Comparison of ENCODE assay signal across 22 mouse cellular contexts in genomic region chr9:66603907-66604306, GRCm38 (mm10). TPM values are rescaled to one million over a fixed set of nuclear protein-coding genes. Genes with fewer than 3 reads are reported as not detected.
A peak's percentile ranks its signal among the peaks of the same experiment; 100 is the strongest.
DNase-seq lines count a peak whose midpoint lies in the region; ATAC-seq and TF ChIP-seq lines count a peak whose summit lies in the region.
"Had no signal": no experiment of that assay in that cellular context is flagged by ENCODE, and none has a peak within 500 bp of the region (broad histone marks: within the 10 kb centered on the region; RNA-seq: fewer than 3 reads in every experiment).

No protein-coding gene starts in this region.

- no peaks in the 10 kb centered on the region for H3K27me3 ChIP-seq in liver, embryonic 16.5 days (ENCODE audit: control insufficient read depth, insufficient read depth, low read depth, low read length)
- H3K27me3 ChIP-seq in stomach, embryonic 16.5 days (ENCODE audit: control insufficient read depth, insufficient read depth, low read length) = no peaks in the 10 kb centered on the region
- no peaks in the 10 kb centered on the region for H3K27me3 ChIP-seq in intestine, postnatal 0 days (replicated peaks; ENCODE audit: control insufficient read depth, insufficient read depth, low read length)
- H3K27me3 ChIP-seq: CH12.LX; forebrain, embryonic 15.5 days; Patski had no signal

- TF ChIP-seq CTCF in intestine, postnatal 0 days (IDR thresholded peaks at IDR 0.05; ENCODE audit: low read depth) = no peak

- peaks cover 18% of the 10 kb centered on the region for H3K4me1 ChIP-seq in liver, embryonic 16.5 days (ENCODE audit: control insufficient read depth, low read depth, low read length)
- H3K4me1 ChIP-seq in stomach, embryonic 16.5 days (ENCODE audit: control insufficient read depth, insufficient read depth, low read length) = peaks cover 3% of the 10 kb centered on the region; the same call in 1 of the 2 replicates
- H3K4me1 ChIP-seq in intestine, postnatal 0 days (replicated peaks; ENCODE audit: control insufficient read depth, insufficient read depth, low read length) = peaks cover 10% of the 10 kb centered on the region
- H3K4me1 ChIP-seq: forebrain, embryonic 15.5 days had no signal

- no peak overlapping the region for H3K4me3 ChIP-seq in liver, embryonic 16.5 days (ENCODE audit: low read depth, low read length)
- H3K4me3 ChIP-seq in stomach, embryonic 16.5 days (replicated peaks; ENCODE audit: low read length) = no peak overlapping the region
- H3K4me3 ChIP-seq in intestine, postnatal 0 days (ENCODE audit: low read depth, low read length) = no peak overlapping the region
- H3K4me3 ChIP-seq: embryonic facial prominence, embryonic 10.5 days; forebrain, embryonic 10.5 days; forebrain, embryonic 15.5 days; heart, embryonic 10.5 days; hindbrain, embryonic 12.5 days had no signal

- H3K9me3 ChIP-seq in liver, embryonic 16.5 days (replicated peaks; ENCODE audit: control insufficient read depth, low read length) = no peaks in the 10 kb centered on the region
- no peaks in the 10 kb centered on the region for H3K9me3 ChIP-seq in stomach, embryonic 16.5 days (replicated peaks; ENCODE audit: control insufficient read depth, low read length)
- H3K9me3 ChIP-seq in intestine, postnatal 0 days (ENCODE audit: control insufficient read depth) = no peaks in the 10 kb centered on the region
- H3K9me3 ChIP-seq: embryonic facial prominence, embryonic 10.5 days; forebrain, embryonic 10.5 days; forebrain, embryonic 15.5 days; heart, embryonic 10.5 days; hindbrain, embryonic 12.5 days had no signal

- DNase-seq in testis, postnatal 10 days (ENCODE audit: low spot score) = peak; percentile 17
- DNase-seq in testis, postnatal 14 days (ENCODE audit: low spot score) = no peak
- no peak for DNase-seq in cerebellum, postnatal 36 days
- DNase-seq: adrenal gland, adult 8-10 months; adrenal gland, postnatal 36 days; cerebellum, adult 18-20 months; cerebellum, adult 9-11 months; gastrocnemius, postnatal 10 days; heart, adult 18-20 months; heart, postnatal 10 days; heart, postnatal 4 days had no signal

- 0 out of 2 replicates have a peak, but pooled peaks have one; percentile 56 for ATAC-seq in liver, embryonic 16.5 days (ENCODE audit: low read depth)
- ATAC-seq in stomach, embryonic 16.5 days (ENCODE audit: insufficient read depth, low FRiP score) = no peak
- no peak for ATAC-seq in intestine, postnatal 0 days
- ATAC-seq: forebrain, embryonic 15.5 days; hindbrain, embryonic 16.5 days; Patski had no signal

- WGBS in liver, embryonic 16.5 days (ENCODE audit: insufficient replicate concordance) = 67% methylated on average over 1 of the region's 1 CpGs
- 78% methylated on average over 1 of the region's 1 CpGs for WGBS in stomach, embryonic 16.5 days
- 63% methylated on average over 1 of the region's 1 CpGs for WGBS in intestine, postnatal 0 days

- no peaks in the 10 kb centered on the region for H3K36me3 ChIP-seq in liver, embryonic 16.5 days (ENCODE audit: control insufficient read depth, insufficient read depth)
- no peaks in the 10 kb centered on the region for H3K36me3 ChIP-seq in stomach, embryonic 16.5 days (ENCODE audit: control insufficient read depth, insufficient read depth, low read length)
- no peaks in the 10 kb centered on the region for H3K36me3 ChIP-seq in intestine, postnatal 0 days (ENCODE audit: control insufficient read depth, insufficient read depth)
- H3K36me3 ChIP-seq: embryonic facial prominence, embryonic 10.5 days; forebrain, embryonic 10.5 days; forebrain, embryonic 15.5 days; heart, embryonic 10.5 days; hindbrain, embryonic 12.5 days had no signal

- H3K9ac ChIP-seq in liver, embryonic 16.5 days (ENCODE audit: low read depth, low read length) = no peak overlapping the region
- H3K9ac ChIP-seq in stomach, embryonic 16.5 days (ENCODE audit: low read length) = no peak overlapping the region
- H3K9ac ChIP-seq in intestine, postnatal 0 days (ENCODE audit: low read depth, low read length) = no peak overlapping the region
- H3K9ac ChIP-seq: forebrain, embryonic 15.5 days; hindbrain, embryonic 12.5 days had no signal

- H3K27ac ChIP-seq in liver, embryonic 16.5 days (ENCODE audit: low read length) = peak overlapping the region; percentile 56
- H3K27ac ChIP-seq in stomach, embryonic 16.5 days (ENCODE audit: low read length) = peak overlapping the region; percentile 22; the same call in 1 of the 2 replicates
- no peak overlapping the region for H3K27ac ChIP-seq in intestine, postnatal 0 days (ENCODE audit: low read depth, low read length)
- H3K27ac ChIP-seq: embryonic facial prominence, embryonic 10.5 days; forebrain, embryonic 10.5 days; forebrain, embryonic 15.5 days; heart, embryonic 10.5 days; hindbrain, embryonic 12.5 days had no signal

- no peak overlapping the region for H3K4me2 ChIP-seq in liver, embryonic 16.5 days (ENCODE audit: low read depth, low read length)
- no peak overlapping the region for H3K4me2 ChIP-seq in stomach, embryonic 16.5 days (ENCODE audit: low read depth, low read length)
- no peak overlapping the region for H3K4me2 ChIP-seq in intestine, postnatal 0 days (replicated peaks; ENCODE audit: low read depth)
- H3K4me2 ChIP-seq: forebrain, embryonic 15.5 days; hindbrain, embryonic 12.5 days had no signal

RNA-seq across cellular contexts. Expression of gene Usp3, which starts 11.0 kb away (rescaled TPM):
- polyA plus RNA-seq in liver, embryonic 16.5 days (2015; fragmentation: Nextera tagmentation; extraction: Ambion mirVana) = 11.9 and 14.8 TPM in 2 replicates
- 54.5 and 65.1 TPM in 2 replicates for polyA plus RNA-seq in stomach, embryonic 16.5 days (2015; fragmentation: Nextera tagmentation; extraction: Ambion mirVana)
- 63.5 and 70.3 TPM in 2 replicates for polyA plus RNA-seq in intestine, postnatal 0 days (2015; fragmentation: Nextera tagmentation; extraction: Ambion mirVana)
